Mouse (Mus musculus) right cerebral cortex, postnatal 36 days (tissue): Measurements from ENCODE around the gene Trrap.

ENCODE experiments used
- DNase-seq, 2 experiments: peaks; one replicate each; pipeline ENCODE4 v3.0.0; 2022; ENCODE audit warnings: low spot score in 2 of 2, mixed read lengths in 1 of 2

Trrap gene

DNA sequence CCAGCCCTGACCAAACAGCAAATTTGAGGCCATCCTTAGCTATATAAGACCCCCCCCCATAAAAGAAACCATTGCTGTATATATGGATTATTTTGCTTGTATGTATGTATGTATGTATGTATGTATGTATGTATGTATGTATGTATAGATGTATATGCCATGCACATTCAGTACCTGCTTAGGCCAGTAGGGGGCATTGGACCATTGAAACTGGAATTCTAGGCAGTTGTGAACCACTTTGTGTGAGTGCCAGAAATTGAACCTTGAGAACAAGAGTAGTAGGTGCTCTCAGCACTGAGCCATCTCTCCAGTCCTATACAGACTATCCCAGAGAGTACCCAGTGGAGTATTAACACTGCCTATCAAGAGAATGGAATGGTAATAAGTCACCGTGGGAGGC, 104.2 kb downstream of the Trrap start:
- DNase-seq: no peak

GRCm38 (mm10) chr5:144872326-144872725, 104.8 kb downstream of the Trrap start:
- DNase-seq: no peak

DNA sequence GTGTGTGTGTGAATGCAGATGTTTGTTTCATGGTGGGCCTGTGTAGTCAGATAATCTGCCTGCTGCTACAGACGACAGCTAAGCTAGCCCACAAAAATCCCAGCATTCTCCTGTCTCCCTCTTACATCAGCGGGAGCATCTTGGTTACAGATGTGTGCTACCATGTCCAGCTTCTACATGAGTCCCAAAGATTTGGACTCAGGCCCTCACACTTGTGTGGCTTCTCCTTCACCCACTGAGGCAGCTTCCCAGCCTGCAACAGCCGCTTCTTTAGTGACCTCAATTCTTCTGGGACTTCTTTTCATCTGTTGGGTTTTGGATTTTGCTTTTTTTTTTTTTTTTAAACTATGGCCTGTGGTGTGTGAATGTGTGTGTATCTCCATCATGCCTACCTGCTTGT, 105.3 kb downstream of the Trrap start:
- DNase-seq: no peak

- no peak for DNase-seq
Observed at GRCm38 (mm10) chr5:144875227-144875626, 107.7 kb downstream of the Trrap start.

DNA sequence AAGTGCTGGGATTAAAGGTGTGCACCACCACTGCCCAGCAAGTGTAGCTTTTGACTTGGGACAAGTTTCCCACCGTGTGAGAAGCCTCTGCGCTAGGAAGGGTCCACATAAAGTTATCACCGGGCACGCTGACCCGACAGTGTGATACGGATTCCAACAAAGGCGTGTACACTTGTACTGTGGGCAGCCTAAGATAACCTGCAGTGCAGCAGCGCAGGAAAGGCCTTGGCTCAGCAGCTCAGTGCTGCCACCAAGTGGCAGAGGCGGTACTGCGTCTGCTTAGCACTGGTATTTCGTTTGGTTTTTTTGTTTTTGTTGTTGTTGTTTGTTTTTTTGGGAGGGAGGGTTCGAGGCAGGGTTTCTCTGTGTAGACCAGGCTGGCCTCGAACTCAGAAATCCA, 108.4 kb downstream of the Trrap start:
- peak; percentile 50 to 62 for DNase-seq

DNA sequence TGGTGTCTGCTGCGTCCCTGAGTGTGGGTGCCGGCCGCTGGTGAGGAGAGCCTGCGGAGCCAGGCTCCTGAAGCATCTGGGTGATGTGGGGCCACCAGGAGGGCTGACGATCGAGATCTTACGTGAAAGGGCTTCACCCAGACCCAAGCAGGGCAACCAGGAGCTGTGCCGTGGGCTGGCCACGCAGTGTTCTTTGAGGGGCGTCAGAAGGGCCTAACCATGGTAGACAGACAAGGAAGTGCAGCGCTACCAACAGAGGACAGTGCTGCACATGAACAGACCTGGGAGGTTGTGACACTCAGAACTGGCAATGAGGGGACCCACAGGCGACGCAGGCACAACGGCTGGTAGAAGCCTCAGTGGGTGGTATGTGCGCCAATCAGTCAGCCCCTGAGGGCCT, 109.5 kb downstream of the Trrap start:
- DNase-seq: no peak

- DNase-seq: peak; percentile 43 to 45
Observed at GRCm38 (mm10) chr5:144881670-144882399, 114.3 kb downstream of the Trrap start.

DNA sequence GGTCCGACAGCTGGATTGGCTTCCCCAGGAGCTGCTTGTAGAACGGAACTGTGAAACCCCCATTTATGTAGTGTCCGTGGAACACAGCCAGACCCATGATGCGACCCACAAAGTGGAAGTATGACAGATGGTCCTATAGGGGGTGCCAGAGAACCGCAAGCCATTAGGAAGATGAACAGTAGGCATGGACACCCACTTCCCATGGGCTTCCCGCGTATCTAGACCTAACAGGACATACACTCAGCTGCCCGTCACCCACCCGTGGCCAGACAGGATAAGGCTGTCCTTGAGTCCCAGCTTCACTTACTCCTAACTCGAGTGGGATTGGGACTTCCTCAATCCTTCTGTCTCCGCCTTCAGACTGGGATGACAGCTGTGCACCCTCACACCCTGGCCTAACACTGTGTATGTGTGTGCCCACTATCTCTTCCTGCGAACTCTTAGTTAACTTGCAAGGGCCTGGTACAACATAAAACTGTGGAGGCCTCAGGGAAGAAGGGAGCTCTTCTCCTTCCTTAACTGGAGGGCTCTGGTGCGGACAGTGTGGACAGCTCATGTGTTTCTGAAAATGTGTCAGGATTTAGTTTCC, 117.2 kb downstream of the Trrap start:
- no peak for DNase-seq

- DNase-seq: no peak
Observed at GRCm38 (mm10) chr5:144885968-144886650, 118.6 kb downstream of the Trrap start.

- DNase-seq: no peak
Observed at GRCm38 (mm10) chr5:144891276-144891675, 123.7 kb downstream of the Trrap start.

DNA sequence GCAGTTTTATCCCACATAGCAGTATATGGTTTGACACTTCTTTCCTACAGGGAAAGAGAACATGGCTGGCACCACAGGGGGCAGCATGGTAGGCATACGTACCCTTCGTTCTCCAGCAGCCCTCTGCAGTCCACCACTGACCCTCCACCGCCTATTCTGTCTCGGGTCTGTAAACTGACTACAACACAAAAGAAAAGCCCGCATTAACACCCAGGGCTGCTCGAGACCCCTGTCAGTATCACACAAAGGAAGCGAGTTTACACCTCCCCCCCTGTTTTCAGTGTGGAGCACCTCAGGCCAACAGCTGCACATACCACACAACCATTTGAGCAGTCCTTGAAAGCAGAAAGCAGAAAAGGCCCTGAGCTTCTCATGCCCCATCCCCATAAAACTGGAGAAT, 130.3 kb downstream of the Trrap start:
- DNase-seq: no peak

DNA sequence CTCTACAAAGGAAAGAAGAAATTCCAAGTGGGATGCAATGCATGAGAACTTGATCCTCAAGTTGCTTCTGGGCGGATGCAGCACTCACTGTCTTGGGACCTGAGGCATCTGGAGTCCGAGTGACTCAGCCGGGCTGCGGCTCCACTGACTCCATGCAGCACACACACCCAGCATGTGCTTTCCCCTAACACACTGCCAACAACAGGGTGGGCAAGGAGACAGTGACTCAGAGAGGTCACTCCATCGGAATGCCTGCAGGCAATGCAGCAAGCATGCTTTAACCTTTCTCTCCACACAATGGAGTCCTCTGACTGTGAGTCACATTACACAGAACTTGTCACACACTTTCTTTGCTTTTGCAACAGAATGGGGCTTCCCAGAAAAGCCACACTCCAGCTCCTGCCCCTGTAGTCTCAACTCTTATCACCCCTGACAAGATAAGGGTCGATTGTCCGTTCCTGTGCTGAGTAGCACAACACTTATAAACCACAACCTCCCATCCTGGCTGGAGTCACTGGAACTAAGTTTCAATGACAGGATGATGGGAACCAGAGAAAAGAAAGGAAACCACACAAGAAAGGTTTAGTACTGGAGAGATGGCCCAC, 131.0 kb downstream of the Trrap start:
- no peak for DNase-seq

- DNase-seq: no peak
Observed at GRCm38 (mm10) chr5:144901035-144901434, 133.5 kb downstream of the Trrap start.

- no peak for DNase-seq
Observed at GRCm38 (mm10) chr5:144901791-144902190, 134.3 kb downstream of the Trrap start.

DNA sequence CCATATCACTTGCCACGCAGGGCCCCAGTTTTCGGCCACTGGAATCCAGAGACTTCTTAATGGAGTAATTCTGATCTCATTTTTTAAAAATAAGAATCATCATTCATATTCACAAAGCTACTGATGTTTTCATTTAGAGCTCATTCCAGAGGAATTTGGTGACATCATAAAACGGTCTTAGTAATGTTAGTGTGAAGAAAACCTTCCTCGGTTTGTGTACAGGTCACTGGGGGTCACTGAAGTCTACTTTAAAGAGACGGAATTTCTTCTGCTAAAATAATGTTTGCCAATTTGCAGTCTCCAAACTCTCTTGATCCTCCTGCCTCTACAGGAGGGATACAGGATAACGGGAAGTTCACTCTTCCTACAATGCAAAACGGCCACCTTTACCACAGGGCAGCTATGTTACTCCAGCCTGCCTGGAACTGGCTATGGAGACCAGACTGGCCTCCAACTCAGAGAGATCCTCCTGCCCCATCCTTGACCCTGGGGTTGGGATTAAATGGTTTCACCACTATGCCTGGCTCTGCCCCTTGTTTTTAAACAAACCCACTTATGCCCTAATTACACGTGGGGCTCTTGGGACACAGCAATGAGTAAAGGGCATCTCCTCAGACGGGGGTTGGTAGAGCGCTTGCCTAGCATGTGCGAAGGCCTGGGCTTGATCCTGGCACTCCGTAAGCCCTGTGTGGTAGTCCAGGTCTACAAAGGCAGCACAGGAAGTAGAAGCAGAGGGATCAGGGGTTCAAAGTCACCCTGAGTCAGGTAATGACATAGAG, 137.0 kb downstream of the Trrap start:
- no peak for DNase-seq

- no peak for DNase-seq
Observed at GRCm38 (mm10) chr5:144907591-144907990, 140.1 kb downstream of the Trrap start.
